Mouse (Mus musculus) kidney, adult 11 months (tissue): Measurements from ENCODE around the gene Sarnp.

Source experiments
- DNase-seq: peaks from one replicate; pipeline ENCODE4 v3.0.0; 2022

Sarnp gene

GRCm38 (mm10) chr10:128817033-128817432, at the start of gene Sarnp:
Gene Sarnp, plus strand, starts transcription at chr10:128817333.
- DNase-seq, result no peak

- no peak for DNase-seq
These were observed 44.2 kb upstream of the Sarnp start for GRCm38 (mm10) chr10:128772895-128773294.

- no peak for DNase-seq
These were observed 43.4 kb upstream of the Sarnp start for GRCm38 (mm10) chr10:128773685-128774084.

- no peak for DNase-seq
These were observed 38.7 kb upstream of the Sarnp start for GRCm38 (mm10) chr10:128778441-128778840.

GRCm38 (mm10) chr10:128779011-128779795, 37.9 kb upstream of the Sarnp start:
- peak; percentile 68 for DNase-seq

GRCm38 (mm10) chr10:128780200-128780599, 36.9 kb upstream of the Sarnp start:
- DNase-seq, result no peak

- DNase-seq, result no peak
These were observed 26.6 kb upstream of the Sarnp start, which contains the start of gene Mmp19 for GRCm38 (mm10) chr10:128790398-128791124. Gene Mmp19, plus strand, starts transcription at chr10:128790910.

- DNase-seq, result no peak
These were observed 25.1 kb upstream of the Sarnp start for GRCm38 (mm10) chr10:128792041-128792440.

- DNase-seq, result no peak
These were observed 23.9 kb upstream of the Sarnp start for GRCm38 (mm10) chr10:128793258-128793657.

GRCm38 (mm10) chr10:128794391-128794790, 22.7 kb upstream of the Sarnp start:
- no peak for DNase-seq

GRCm38 (mm10) chr10:128795581-128795980, 21.6 kb upstream of the Sarnp start:
- no peak for DNase-seq

GRCm38 (mm10) chr10:128798676-128799075, 18.5 kb upstream of the Sarnp start:
- DNase-seq, result no peak

GRCm38 (mm10) chr10:128801981-128802495, 15.1 kb upstream of the Sarnp start:
- DNase-seq, result no peak

- no peak for DNase-seq
These were observed 14.2 kb upstream of the Sarnp start for GRCm38 (mm10) chr10:128802956-128803355.

GRCm38 (mm10) chr10:128803361-128803760, 13.8 kb upstream of the Sarnp start:
- no peak for DNase-seq

- DNase-seq, result peak; percentile 45
These were observed 13.3 kb upstream of the Sarnp start, which contains the start of gene Dnajc14 for GRCm38 (mm10) chr10:128803771-128804270. Gene Dnajc14, plus strand, starts transcription at chr10:128804062.

- DNase-seq, result peak; percentile 63
These were observed 12.7 kb upstream of the Sarnp start, which contains the start of gene Tmem198b for GRCm38 (mm10) chr10:128804271-128805091. Gene Tmem198b, minus strand, starts transcription at chr10:128804370.

- DNase-seq, result peak; percentile 95
These were observed 11.8 kb upstream of the Sarnp start for GRCm38 (mm10) chr10:128805092-128806000.

- peak; percentile 14 for DNase-seq
These were observed 11.0 kb upstream of the Sarnp start for GRCm38 (mm10) chr10:128806086-128806485.

- no peak for DNase-seq
These were observed 10.1 kb upstream of the Sarnp start for GRCm38 (mm10) chr10:128807018-128807417.

- DNase-seq, result no peak
These were observed 3.1 kb downstream of the Sarnp start for GRCm38 (mm10) chr10:128820217-128820616.
